Mouse (Mus musculus) limb, embryonic 11.5 days (tissue): ENCODE data around the gene Lama5. TPM values are rescaled to one million over a fixed set of nuclear protein-coding genes. Genes with fewer than 3 reads are reported as not detected.

Experiments
- ATAC-seq: fragments of 200-750 bp; cut with Nextera tagmentation; 2 replicates; pipeline ENCODE4 v1.8.0; 2017; ENCODE audit warnings: low read depth; ENCODE audit not compliant: insufficient number of reproducible peaks, low FRiP score, low TSS enrichment
- DNase-seq: peaks from one replicate; pipeline ENCODE4 v3.0.0-alpha.2; 2015; ENCODE audit warnings: low spot score
- H3K27ac ChIP-seq: fragments of 300-500 bp; sonication (generic); replicated peaks from 2 replicates; pipeline ENCODE4 v1.5.1; 2014; ENCODE audit warnings: low read depth, mild to moderate bottlenecking, low read length
- H3K27me3 ChIP-seq: fragments of 300-500 bp; sonication (generic); 2 replicates; pipeline ENCODE4 v1.6.1; 2014; ENCODE audit warnings: mild to moderate bottlenecking, low read length, mixed read lengths; ENCODE audit not compliant: control insufficient read depth, insufficient read depth
- H3K36me3 ChIP-seq: fragments of 300-500 bp; sonication (generic); 2 replicates; pipeline ENCODE4 v1.6.1; 2014; ENCODE audit warnings: mild to moderate bottlenecking, low read length, moderate library complexity, mixed read lengths; ENCODE audit not compliant: control insufficient read depth, insufficient read depth
- H3K4me1 ChIP-seq: fragments of 300-500 bp; sonication (generic); 2 replicates; pipeline ENCODE4 v1.6.1; 2014; ENCODE audit warnings: low read length, mixed read lengths; ENCODE audit not compliant: control insufficient read depth, insufficient read depth
- H3K4me2 ChIP-seq: fragments of 300-500 bp; sonication (generic); 2 replicates; pipeline ENCODE4 v1.6.1; 2014; ENCODE audit warnings: low read depth, mild to moderate bottlenecking, moderate library complexity; ENCODE audit not compliant: severe bottlenecking
- H3K4me3 ChIP-seq: fragments of 300-500 bp; sonication (generic); 2 replicates; pipeline ENCODE4 v1.5.1; 2014; ENCODE audit warnings: low read depth, low read length
- H3K9ac ChIP-seq: fragments of 300-500 bp; sonication (generic); 2 replicates; pipeline ENCODE4 v1.6.1; 2014; ENCODE audit warnings: mild to moderate bottlenecking, low read length
- H3K9me3 ChIP-seq: fragments of 300-500 bp; sonication (generic); 2 replicates; pipeline ENCODE4 v1.6.1; 2016; ENCODE audit warnings: low read length; ENCODE audit not compliant: control insufficient read depth
- WGBS: fragments of 180-500 bp; shearing (Covaris S2); extraction: QIAGEN DNeasy Blood & Tissue Kit; methylation state at CpG from one replicate; pipeline ENCODE4 v1.1.7; 2014; 5-methylcytosine and 5-hydroxymethylcytosine counted together
- polyA plus RNA-seq: library from polyadenylated mRNA; unstranded; fragments of >200 nt; fragmentation: Nextera tagmentation; extraction: Ambion mirVana; gene quantifications from 2 replicates; pipeline ENCODE4 v1.2.1, GENCODE M21; 2014

The Lama5 gene
- polyA plus RNA-seq, 1 experiment from 2014 or later, result 12.5 TPM

DNA sequence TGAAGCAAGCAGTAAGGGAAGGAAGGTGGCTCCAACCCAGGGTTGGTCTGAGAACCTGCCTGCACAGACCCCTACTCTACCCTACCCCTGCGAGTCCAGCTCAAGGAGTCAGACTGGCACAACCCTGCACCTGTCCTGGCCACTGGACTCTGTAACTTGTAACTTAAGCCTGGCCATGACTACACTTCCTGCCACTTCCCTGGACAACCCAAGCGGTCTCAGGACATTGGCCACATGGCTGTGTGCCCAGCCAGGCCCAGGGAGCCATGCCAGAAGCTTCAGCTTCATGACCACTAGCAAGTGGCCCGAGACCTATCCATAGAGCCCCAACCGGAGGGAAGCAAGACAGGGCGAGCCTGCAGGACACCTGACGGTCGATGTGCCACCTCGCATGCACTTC is 8.1 kb downstream of the Lama5 start:
- H3K4me1 ChIP-seq, result peaks cover 7% of the 10 kb centered on the region
- H3K9ac ChIP-seq, result no peak overlapping the region
- no peak for DNase-seq
- no peak overlapping the region for H3K27ac ChIP-seq
- 91% methylated on average over 8 of the region's 8 CpGs for WGBS
- ATAC-seq, result no peak
- H3K27me3 ChIP-seq, result no peaks in the 10 kb centered on the region
- no peak overlapping the region for H3K4me2 ChIP-seq
- no peak overlapping the region for H3K4me3 ChIP-seq
- H3K36me3 ChIP-seq, result no peaks in the 10 kb centered on the region
- no peaks in the 10 kb centered on the region for H3K9me3 ChIP-seq

DNA sequence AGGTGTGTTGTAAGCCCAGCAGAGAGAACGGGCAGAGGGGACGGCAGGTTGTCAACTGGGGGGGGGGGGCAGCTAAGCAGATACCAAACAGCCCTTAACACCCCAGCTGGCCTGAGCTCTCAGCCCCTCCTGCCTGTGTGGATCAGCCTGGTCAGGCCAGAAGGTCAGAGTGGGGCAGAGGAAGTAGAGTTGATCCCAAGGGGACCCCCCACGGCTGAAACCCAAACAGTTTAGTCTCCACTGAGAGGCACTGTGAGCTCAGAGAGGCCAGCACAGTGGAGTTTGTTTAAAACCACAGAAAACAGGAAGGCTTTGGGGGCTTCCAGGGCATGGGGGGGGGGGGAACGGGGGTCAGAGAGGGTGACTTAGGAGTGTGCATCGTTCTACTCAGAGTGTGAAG is 8.7 kb downstream of the Lama5 start:
- Histone ChIP-seq H3K4me3 (no peak overlapping the region), H3K9ac (no peak overlapping the region), H3K9me3 (no peaks in the 10 kb centered on the region), H3K4me1 (0 out of 2 replicates have a peak, but pooled peaks cover 2% of the 10 kb centered on the region), H3K27me3 (no peaks in the 10 kb centered on the region), H3K27ac (no peak overlapping the region), H3K4me2 (no peak overlapping the region), H3K36me3 (no peaks in the 10 kb centered on the region)
- no peak for DNase-seq
- ATAC-seq, result no peak
- 60% methylated on average over 4 of the region's 5 CpGs for WGBS

DNA sequence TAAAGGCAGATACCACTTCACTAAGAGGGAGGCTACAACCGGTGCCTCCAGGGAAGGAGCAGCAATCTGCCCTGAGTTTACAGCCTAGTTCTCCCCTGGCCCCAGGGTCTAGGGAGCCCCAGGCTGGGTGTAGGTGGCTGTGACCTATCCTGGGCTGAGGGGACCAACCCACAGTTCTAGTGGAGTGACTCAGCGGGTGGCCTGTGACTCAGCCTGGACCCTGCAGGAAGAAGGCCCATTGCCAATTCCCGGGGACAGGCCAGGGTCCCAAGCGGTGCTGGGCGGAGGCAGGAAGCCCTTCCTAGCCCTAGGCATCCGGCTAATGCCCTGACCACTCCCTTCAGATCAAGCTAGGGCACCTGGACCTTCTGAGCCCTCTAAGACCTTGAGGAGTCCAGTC is 9.7 kb downstream of the Lama5 start:
- H3K4me3 ChIP-seq, result no peak overlapping the region
- WGBS, result 78% methylated on average over 6 of the region's 6 CpGs
- no peak overlapping the region for H3K4me2 ChIP-seq
- no peak for ATAC-seq
- no peak overlapping the region for H3K27ac ChIP-seq
- no peaks in the 10 kb centered on the region for H3K9me3 ChIP-seq
- no peak overlapping the region for H3K9ac ChIP-seq
- H3K36me3 ChIP-seq, result no peaks in the 10 kb centered on the region
- no peak for DNase-seq
- H3K27me3 ChIP-seq, result no peaks in the 10 kb centered on the region
- 0 out of 2 replicates have a peak, but pooled peaks cover 2% of the 10 kb centered on the region for H3K4me1 ChIP-seq

DNA sequence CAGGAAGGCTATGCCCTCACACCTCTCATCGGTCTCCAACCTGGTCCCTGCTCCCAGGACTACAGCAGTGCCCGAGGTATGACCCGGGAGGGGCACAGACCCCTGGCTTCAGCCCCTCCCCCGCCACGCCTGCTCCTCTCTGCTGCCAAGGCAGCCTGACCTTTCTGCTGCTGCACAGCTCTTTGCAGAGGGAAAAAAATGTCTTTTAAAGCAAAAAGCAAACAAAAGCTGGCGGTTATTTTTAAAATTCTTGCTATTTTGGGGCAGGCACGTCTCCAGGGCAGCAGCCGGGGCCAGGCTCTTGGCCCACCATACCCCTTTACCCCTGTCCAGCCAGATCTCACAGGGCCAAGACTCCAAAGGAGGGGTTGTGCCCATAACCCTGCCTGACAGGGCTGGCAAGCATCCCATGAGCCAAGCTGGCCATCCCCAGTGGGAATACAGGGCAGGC is 10.6 kb downstream of the Lama5 start:
- Histone ChIP-seq H3K4me1 (0 out of 2 replicates have a peak, but pooled peaks cover 2% of the 10 kb centered on the region), H3K9me3 (no peaks in the 10 kb centered on the region), H3K27ac (no peak overlapping the region), H3K4me3 (no peak overlapping the region), H3K9ac (no peak overlapping the region), H3K4me2 (no peak overlapping the region), H3K36me3 (no peaks in the 10 kb centered on the region), H3K27me3 (no peaks in the 10 kb centered on the region)
- DNase-seq (no peak), ATAC-seq (no peak)
- 77% methylated on average over 8 of the region's 8 CpGs for WGBS

DNA sequence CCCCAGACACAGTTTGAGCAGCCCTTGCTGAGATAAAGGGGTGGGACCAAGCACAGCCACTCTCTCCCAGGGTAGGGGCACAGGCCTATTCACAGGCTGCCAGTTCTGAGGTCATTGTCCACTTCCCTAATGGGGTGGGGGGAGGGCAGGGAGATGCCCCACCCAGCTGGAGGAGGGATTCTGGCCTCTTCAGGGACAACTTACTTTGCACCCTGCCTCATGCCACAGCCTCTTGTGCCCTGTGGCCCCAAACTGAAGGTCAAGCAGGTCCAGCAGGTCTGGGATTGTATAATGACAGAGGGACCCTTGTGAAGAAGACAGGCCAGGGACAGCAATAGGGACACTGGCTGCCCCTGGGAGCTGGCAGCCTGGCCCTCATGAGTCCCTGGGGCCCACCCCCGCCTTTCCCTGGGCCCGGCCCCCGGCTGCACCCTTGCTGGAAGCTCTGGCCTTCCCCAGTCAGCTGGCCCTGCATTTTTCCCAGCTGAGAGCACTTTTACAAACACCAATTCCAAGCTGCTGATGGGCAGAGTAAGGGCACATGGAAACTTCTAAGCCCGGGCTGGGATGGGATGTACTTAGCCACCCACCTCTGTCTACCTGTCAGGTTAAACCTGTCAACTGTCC is 11.2 kb downstream of the Lama5 start:
- DNase-seq, result no peak
- Histone ChIP-seq H3K27me3 (no peaks in the 10 kb centered on the region), H3K9me3 (no peaks in the 10 kb centered on the region), H3K9ac (no peak overlapping the region), H3K4me1 (0 out of 2 replicates have a peak, but pooled peaks cover 2% of the 10 kb centered on the region), H3K36me3 (no peaks in the 10 kb centered on the region), H3K4me2 (no peak overlapping the region), H3K4me3 (no peak overlapping the region), H3K27ac (no peak overlapping the region)
- ATAC-seq, result no peak
- 83% methylated on average over 4 of the region's 4 CpGs for WGBS

DNA sequence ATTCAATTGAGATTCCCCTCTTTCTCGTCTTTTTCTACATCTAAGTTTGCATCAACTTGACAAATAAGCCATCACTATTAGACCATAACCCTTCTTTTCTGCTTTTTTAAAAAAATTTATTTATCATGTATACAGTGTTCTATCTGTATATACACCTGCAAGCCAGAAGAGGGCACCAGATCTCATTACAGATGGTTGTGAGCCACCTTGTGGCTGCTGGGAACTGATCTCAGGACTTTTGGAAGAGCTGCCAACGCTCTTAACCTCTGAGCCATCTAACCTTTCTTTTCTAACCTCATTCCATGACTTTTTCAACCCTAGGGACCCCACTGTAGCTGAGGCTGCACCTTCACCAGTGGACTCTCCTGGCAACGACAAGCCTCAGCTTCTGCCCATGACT is 13.4 kb downstream of the Lama5 start:
- Histone ChIP-seq H3K27ac (no peak overlapping the region), H3K9ac (no peak overlapping the region), H3K9me3 (no peaks in the 10 kb centered on the region), H3K4me1 (no peaks in the 10 kb centered on the region), H3K36me3 (no peaks in the 10 kb centered on the region), H3K4me2 (no peak overlapping the region), H3K4me3 (no peak overlapping the region), H3K27me3 (no peaks in the 10 kb centered on the region)
- 92% methylated on average over 3 of the region's 3 CpGs for WGBS
- DNase-seq (no peak), ATAC-seq (no peak)

DNA sequence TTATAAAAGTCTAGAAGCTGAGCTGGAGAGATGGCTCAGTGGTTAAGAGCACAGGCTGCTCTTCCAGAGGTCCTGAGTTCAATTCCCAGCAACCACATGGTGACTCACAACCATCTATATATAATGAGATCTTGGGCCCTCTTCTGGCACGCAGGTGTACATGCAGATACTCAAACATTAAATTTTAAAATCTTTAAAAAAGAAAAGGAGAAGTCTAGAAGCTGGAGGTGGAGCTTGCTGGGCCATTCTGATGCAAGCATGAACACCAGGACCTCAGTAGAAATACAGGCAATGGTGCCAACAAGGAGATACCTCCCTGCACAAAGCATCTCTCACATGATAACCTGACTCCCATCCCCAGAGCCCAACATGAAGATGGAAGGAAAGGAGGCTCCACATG is 16.7 kb downstream of the Lama5 start:
- Histone ChIP-seq H3K9ac (no peak overlapping the region), H3K27me3 (no peaks in the 10 kb centered on the region), H3K4me3 (no peak overlapping the region), H3K4me1 (no peaks in the 10 kb centered on the region), H3K27ac (no peak overlapping the region), H3K36me3 (no peaks in the 10 kb centered on the region; the same call in 1 of the 2 replicates), H3K9me3 (no peaks in the 10 kb centered on the region), H3K4me2 (no peak overlapping the region)
- ATAC-seq (no peak), DNase-seq (no peak)
- WGBS, result 70% methylated on average over 1 of the region's 1 CpGs

DNA sequence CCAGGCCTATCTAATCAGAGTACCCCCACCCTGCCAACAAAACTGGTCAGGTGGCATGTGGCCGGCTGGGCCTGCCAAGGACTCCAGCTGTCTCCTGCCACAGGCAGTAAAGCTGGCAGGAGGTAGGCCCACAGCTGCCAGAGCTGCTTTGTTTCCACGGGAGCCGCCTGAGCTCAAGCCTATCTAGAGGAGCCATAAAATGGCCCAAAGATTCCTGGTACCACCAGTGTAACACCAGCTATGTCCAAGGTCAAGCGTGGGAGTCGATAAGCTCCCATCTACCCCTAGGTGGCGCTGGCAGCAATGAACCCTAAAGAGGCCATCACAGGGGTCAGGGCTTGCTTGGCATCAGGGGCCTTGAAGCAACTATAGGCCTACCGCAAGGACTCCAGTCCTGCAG is 17.8 kb downstream of the Lama5 start:
- no peak for ATAC-seq
- Histone ChIP-seq H3K9me3 (no peaks in the 10 kb centered on the region), H3K36me3 (no peaks in the 10 kb centered on the region; the same call in 1 of the 2 replicates), H3K4me1 (no peaks in the 10 kb centered on the region), H3K27ac (no peak overlapping the region), H3K4me3 (no peak overlapping the region), H3K9ac (no peak overlapping the region), H3K27me3 (no peaks in the 10 kb centered on the region), H3K4me2 (no peak overlapping the region)
- WGBS, result 67% methylated on average over 7 of the region's 7 CpGs
- peak; percentile 58 for DNase-seq

DNA sequence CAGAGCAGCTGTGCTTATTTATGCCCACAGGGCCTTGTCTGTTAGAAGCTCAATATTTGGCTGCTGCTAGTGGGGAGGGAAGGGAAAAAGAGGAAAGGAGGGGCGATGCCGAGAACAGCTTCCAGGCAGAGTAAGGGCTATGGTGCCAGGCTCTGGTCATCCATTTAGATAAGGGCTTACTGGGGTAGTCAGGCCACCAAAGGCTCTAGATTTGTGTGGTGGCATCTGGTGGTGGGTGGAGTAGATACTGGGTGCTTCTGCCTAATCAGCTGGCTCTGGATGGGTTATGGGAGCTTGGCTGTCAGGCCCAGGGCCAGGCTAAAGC is 19.7 kb downstream of the Lama5 start:
- Histone ChIP-seq H3K9ac (no peak overlapping the region; the same call in 1 of the 2 replicates), H3K4me3 (no peak overlapping the region), H3K9me3 (no peaks in the 10 kb centered on the region), H3K36me3 (no peaks in the 10 kb centered on the region; the same call in 1 of the 2 replicates), H3K27ac (no peak overlapping the region), H3K4me1 (no peaks in the 10 kb centered on the region), H3K27me3 (no peaks in the 10 kb centered on the region), H3K4me2 (no peak overlapping the region)
- ATAC-seq (no peak), DNase-seq (no peak)
- 98% methylated on average over 2 of the region's 2 CpGs for WGBS
